Mouse (Mus musculus) left cerebral cortex, postnatal 25 days (tissue): ENCODE measurements around the gene Slc35c2. TPM values are rescaled to one million over a fixed set of nuclear protein-coding genes. Genes with fewer than 3 reads are reported as not detected.
A peak's percentile ranks its signal among the peaks of the same experiment; 100 is the strongest.

ENCODE experiments used
- DNase-seq, 2 experiments: peaks; one replicate each; pipeline ENCODE4 v3.0.0; 2022; ENCODE audit warnings: low spot score in 2 of 2, mixed read lengths in 1 of 2
- intact Hi-C: fragments of 180-260 bp; cut with DNase I; formaldehyde crosslinking; loops from one replicate; pipeline ENCODE4 v1.15.1; 2025
- total RNA-seq, 2 experiments: library from RNA; stranded (reverse); gene quantifications; 2 replicates each; pipeline ENCODE4 v1.2.3; 2021

The Slc35c2 gene
- total RNA-seq, 2 experiments from 2014 or later: 55.3 to 56.6 TPM

DNA sequence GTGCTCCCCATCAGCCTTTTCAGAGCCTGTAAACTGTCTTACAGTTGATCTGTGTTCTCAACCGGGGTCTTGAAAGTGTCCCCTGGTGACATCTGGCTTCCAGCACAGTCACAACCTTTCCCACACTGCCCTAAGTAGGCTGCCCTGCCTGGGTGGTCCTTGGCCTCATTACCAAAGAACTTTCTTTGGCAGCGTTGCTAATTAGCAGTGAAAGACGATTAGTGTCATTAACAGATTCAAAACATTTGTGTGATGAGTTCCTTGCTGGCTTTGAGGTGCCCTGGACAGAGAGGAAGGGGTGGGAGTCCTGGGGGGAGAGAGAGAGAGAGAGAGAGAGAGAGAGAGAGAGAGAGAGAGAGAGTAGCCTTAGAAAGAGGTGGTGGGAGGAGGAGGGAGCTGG, 38.7 kb downstream of the Slc35c2 start:
- DNase-seq: no peak
- intact Hi-C loops: no loop called here

DNA sequence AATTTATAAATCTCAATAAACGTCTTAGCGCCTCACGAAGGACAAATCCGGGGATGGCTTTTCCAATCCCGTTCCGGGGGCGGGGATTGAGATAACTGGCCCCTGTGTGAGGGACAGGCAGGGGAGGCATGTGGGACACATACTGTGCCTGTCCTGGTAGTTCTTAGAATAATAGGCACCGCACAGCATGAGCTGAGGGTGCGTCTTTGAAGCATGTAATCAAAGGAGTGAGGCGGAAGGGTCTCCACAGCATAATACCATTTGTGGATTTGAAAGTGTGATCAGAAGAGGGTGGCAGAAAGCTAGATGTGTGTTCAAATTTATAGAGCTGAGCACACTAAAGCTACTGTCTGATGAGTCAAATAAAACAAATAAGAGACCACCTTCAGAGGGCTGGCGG, 41.3 kb downstream of the Slc35c2 start:
- intact Hi-C loops: no loop called here
- no peak for DNase-seq

- no peak for DNase-seq
- intact Hi-C loops: no loop called here
Observed at GRCm38 (mm10) chr2:165243122-165243720, 44.4 kb downstream of the Slc35c2 start.

DNA sequence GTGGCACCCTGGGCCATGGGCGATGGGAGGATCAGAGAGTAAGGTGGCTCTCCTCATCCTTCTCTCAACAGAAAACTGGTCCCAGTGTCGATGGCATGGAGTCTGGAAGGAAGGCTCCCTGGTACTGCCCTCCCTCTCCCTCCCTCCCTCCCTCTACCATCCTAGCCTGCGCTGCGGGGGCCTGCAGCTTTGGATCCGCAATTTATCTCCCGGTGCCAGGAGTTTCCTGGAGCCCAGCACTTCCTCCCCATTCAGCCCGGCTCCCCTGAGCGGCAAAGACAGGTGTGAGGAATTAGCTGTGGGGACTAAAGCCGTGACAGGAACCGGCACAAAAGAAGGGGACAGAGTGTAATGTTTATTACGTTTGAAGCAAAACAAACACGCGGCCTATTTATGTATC, 45.1 kb downstream of the Slc35c2 start:
- intact Hi-C loops: no loop called here
- no peak for DNase-seq

GRCm38 (mm10) chr2:165241786-165242185, 45.9 kb downstream of the Slc35c2 start:
- DNase-seq: no peak
- intact Hi-C loops: no loop called here

- intact Hi-C loops: no loop called here
- DNase-seq: peak in 1 of 2 experiments; percentile 61
Observed at GRCm38 (mm10) chr2:165240371-165240770, 47.3 kb downstream of the Slc35c2 start.

DNA sequence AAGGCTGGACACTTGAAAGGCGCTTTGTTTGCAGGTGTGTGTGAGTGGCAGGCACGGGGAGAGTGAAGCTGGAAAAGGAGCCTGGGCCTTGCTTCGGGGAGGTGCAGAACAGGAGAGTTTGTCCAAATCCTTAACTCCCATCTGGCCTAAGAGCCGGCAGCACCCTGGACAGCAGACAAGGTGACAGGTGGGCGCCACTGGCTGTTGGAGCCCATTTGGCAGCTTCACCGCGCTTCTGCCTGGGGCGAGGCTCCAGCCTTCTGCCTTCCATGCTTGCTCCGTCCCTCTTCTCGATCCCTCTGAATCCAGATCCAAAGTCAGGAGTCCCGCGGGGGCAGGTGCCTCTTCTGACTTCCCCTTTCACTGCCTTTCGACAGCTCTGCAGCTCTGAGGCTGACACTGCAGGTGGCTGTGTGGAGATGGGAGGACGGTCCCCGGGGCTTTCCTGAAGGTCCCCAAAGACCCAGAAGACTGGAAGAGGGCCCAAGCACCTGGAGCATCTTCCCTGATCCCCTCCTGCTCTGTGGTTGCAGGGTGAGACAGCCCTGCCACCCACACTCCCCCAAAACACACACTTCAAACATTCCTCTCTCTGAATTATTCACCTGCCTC, 48.0 kb downstream of the Slc35c2 start:
- DNase-seq: no peak
- intact Hi-C loops: no loop called here

- no peak for DNase-seq
- intact Hi-C loops: no loop called here
Observed at GRCm38 (mm10) chr2:165238416-165239145, 49.1 kb downstream of the Slc35c2 start.

DNA sequence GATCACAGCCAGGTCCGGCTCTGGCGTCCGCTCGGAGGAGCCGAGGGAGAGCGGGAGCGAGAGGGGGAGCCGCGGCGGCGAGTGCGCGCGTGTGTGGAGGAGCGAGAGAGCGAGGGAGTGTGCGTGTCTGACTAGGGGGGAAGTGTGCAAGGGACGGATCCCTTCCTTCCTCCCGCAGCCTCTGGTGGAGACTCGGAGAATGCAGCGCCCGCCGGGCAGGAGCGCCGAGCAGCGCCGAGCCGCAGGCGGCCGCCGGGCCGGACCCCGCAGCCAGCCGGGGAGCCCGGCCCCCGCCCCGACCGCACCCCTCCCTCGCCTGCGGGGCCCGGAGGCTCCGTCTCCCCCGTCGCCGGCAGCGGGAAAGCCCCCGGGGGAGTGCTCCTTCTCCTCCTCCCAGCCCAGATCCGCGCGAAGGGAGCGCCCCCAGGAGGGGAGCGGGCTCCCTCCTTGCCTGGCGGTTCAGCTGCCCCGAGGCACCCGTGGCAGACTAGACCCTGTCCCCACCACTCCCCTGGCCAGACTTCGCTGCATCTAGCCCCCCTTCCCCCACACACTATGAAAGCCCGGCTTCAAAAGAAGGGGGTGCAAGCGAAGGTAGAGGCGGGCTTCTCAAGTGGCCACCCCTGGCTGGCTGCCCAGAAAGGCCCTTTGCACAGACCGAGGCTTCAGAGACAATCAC, 52.9 kb downstream of the Slc35c2 start, which contains the start of gene Cdh22:
Cdh22 (minus strand) TSS at position 241 of the 679 bp plus-strand sequence.
- peak; percentile 80 for DNase-seq

DNA sequence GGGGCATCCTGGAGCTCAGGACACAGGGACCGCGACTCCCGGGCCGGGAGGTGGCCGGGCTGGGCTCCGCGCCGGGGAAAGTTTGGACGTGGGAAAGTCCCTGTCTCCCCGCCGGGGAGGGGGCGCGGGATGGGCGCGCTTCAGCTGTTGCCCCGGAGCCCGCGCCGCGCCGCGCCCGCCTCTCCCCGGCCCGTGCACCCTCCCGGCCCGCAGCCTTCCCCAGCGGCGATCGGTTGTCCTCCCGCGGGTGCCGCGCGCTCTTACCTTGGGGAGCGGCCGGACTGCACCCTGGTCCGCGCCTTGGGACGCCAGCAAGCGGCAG, 53.4 kb downstream of the Slc35c2 start:
- DNase-seq: no peak
- intact Hi-C loops: loop anchor here (1.0 to 5.0 kb wide), 5 partner anchors 23 to 159 kb away; no protein-coding TSS in a partner anchor

More for the DNA sequence above, 52.9 kb downstream of the Slc35c2 start, which contains the start of gene Cdh22:
- intact Hi-C loops: loop anchor here (1.0 to 5.0 kb wide), 5 partner anchors 23 to 160 kb away; no protein-coding TSS in a partner anchor

DNA sequence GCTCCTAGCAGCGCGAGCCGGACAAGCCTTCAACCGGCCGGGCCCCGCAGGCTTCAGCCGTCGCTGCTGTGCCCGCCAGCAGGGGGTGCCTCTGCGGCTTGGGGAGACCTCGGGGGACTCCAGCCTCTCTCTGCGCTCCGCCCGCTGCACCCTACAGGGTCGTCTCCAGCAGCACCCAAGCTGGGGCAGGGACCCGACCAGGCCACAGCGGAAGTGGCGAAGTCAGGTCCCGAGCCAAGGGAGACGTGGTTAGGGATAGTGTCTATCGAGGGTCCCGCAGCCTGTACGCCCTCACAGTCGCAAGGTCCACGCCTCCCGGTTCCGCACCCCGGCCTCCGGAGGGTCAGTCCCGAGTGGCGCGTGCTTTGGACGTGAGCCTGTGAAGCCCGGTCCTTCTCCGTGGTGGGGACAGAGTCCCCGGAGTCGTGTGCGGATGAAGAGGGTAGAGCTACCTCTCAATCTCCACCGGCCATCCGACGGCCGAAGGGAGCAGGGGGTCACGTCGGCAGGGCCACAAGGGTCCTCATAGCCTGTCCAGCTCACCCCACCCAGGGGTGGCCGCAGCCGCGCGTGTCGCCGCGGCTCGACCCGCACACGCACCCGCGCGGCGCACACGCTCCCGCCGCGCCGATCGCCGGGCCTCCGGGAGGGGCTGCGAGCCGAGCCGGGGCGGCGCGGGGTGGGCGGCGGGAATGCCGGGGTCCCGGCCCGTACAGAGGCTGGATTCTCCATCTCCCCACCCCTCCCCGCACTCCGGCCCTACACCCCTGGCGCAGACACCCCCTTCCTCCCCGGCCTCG, 54.0 kb downstream of the Slc35c2 start:
- intact Hi-C loops: loop anchor here (1.0 to 5.0 kb wide), 5 partner anchors 24 to 159 kb away; no protein-coding TSS in a partner anchor
- peak in 1 of 2 experiments; percentile 44 for DNase-seq

DNA sequence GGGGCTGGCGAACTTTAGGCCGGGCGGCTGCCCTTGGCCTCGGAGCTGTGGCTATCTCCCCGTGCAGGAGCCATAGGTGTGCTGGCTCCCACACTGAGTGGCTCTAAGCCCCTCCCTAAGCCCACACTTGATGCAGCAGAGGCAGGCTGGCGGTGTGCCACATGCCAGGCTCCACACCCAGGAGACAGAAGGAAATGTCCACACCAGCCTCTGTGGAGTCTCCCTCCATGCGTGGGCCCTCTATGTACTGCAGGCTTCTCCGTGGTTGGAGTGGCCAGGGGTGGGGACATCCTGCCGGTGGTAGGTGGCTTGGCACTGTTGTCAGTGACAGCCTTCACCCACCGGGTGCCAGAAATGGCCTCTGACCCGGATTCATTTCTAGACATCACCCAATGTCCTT, 58.6 kb downstream of the Slc35c2 start:
- no peak for DNase-seq
- intact Hi-C loops: no loop called here

Other genes starting within 250 kb of the Slc35c2 start
- gene Cd40, start 232.2 kb downstream of the Slc35c2 start, total RNA-seq: 1 to 10 TPM in 1 of 2 experiments, under 1 TPM in 1; 0.60 to 1.5 TPM
- not detected for gene 1700025C18Rik, start 197.1 kb downstream of the Slc35c2 start, total RNA-seq
- gene Cdh22, start 53.0 kb downstream of the Slc35c2 start, total RNA-seq: 10 to 100 TPM; 53.9 to 54.7 TPM
- gene Elmo2, start 38.6 kb upstream of the Slc35c2 start, total RNA-seq: 100 to 1,000 TPM; 171 to 173 TPM
- gene Zfp663, start 80.9 kb upstream of the Slc35c2 start, total RNA-seq: under 1 TPM in 1 of 2 experiments, not detected in 1; 0.50 TPM
- 10 to 100 TPM; 14.0 to 14.2 TPM for gene Zfp334, start 100.4 kb upstream of the Slc35c2 start, total RNA-seq
- not detected for gene Ocstamp, start 112.5 kb upstream of the Slc35c2 start, total RNA-seq
- 10 to 100 TPM; 16.4 to 17.8 TPM for gene Slc13a3, start 185.4 kb upstream of the Slc35c2 start, total RNA-seq
- gene Trp53rka, start 205.5 kb upstream of the Slc35c2 start, total RNA-seq: 10 to 100 TPM; 20.4 to 20.9 TPM
- gene Slc2a10, start 215.9 kb upstream of the Slc35c2 start, total RNA-seq: under 1 TPM; 0.78 to 0.83 TPM